Mouse (Mus musculus) stomach, postnatal 0 days (tissue): ENCODE measurements around the gene Gpr37l1.

Source experiments
- CTCF ChIP-seq: IDR thresholded peaks from 2 replicates; pipeline ENCODE4 v1.5.1; 2016; ENCODE audit warnings: antibody characterized with exemption, low read depth, mild to moderate bottlenecking, moderate library complexity
- EP300 ChIP-seq: optimal IDR thresholded peaks from 2 replicates; pipeline ENCODE3; 2016; ENCODE audit warnings: antibody characterized with exemption

DNA sequence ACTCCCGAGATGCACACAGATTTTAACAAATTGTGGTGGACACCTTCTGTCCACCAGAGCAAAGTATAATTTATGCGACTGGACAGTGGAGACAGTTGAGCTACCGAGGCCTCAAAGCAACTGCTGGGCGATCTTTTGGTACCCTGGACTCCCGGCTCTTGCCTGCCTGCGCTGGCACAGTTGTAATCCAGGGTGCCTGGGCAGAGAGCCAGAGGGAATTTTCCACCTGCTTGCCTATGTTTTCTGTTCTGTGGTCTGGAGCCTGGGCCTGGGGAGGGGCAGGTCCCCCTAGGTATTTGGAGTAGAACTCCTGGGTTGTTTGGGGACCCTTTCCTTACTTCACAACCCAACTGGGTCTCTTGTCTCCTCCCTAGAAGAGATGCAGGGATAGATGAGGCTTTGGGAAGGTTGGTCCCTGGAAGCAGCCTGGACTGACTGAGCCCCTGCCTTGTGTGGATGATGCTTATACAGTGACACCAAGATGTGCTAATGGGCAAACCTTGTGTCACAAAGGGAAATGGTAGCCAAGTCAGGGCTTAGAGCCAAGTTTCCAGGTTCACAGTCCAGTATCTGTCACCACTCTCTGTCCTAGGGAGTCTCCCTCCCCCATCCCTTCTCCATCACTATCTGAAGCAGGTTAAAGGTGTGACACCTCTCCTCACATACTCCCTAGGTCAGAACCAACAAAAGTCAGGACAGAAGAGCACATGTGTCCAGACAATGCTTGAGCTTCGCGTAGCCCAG lies 14.6 kb upstream of the Gpr37l1 start:
- TF ChIP-seq CTCF (no peak), EP300 (no peak)
